Mouse (Mus musculus): ENCODE measurements around the gene Tmem256. TPM values are rescaled to one million over a fixed set of nuclear protein-coding genes. Genes with fewer than 3 reads are reported as not detected.

Gene Tmem256
- polyA plus RNA-seq, 1 experiment from 2014 or later = 351 TPM

DNA sequence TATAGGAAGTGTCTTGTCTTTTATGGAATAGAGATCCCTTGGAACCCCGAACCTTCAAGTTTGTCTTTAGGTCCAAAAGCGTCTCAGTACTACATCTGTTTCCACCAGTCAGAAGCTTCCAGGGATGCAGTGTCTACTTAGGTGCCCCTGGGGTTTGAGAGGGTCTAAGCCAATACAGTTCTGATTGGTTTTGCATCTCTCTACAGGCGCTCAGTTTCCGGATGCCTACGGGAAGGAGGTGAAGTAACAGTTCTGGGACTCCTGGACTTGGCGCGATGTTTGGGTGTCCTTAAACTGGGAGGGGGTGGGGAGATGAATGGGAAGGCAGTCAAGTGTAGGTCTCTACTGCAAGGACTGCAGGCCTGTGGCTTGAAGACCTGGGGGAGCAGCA lies 395 bp downstream of the Tmem256 start:
- no peak for ATAC-seq (ENCODE audit: insufficient number of reproducible peaks, insufficient read depth, low FRiP score, low TSS enrichment)
- peaks cover 34% of the 10 kb centered on the region for H3K4me1 ChIP-seq

GRCm38 (mm10) chr11:69846198-69846680 lies 7.9 kb downstream of the Tmem256 start, which contains the start of gene Plscr3:
TSS of gene Plscr3 (plus strand) at chr11:69846376.
- H3K4me3 ChIP-seq = peak within 1 kb of the TSS; percentile 70
- ATAC-seq (ENCODE audit: insufficient number of reproducible peaks, insufficient read depth, low FRiP score, low TSS enrichment) = peak; percentile 78
- no peaks in the 10 kb centered on the region for H3K27me3 ChIP-seq
- peak within 1 kb of the TSS; percentile 86 for H3K4me2 ChIP-seq (replicated peaks)
- under 1% methylated on average over 34 of the region's 38 CpGs for WGBS
- H3K9ac ChIP-seq = peak within 1 kb of the TSS; percentile 83
- peak within 1 kb of the TSS; percentile 96 for H3K27ac ChIP-seq
- peaks cover 37% of the 10 kb centered on the region for H3K36me3 ChIP-seq
- peaks cover 23% of the 10 kb centered on the region for H3K4me1 ChIP-seq
- no peaks in the 10 kb centered on the region for H3K9me3 ChIP-seq

More for the DNA sequence above, 395 bp downstream of the Tmem256 start:
- Histone ChIP-seq H3K4me2 (replicated peaks) (peak overlapping the region; percentile 97), H3K27ac (peak overlapping the region; percentile 85), H3K9me3 (no peaks in the 10 kb centered on the region), H3K9ac (peak overlapping the region; percentile 57; the same call in 1 of the 2 replicates), H3K4me3 (peak overlapping the region; percentile 79), H3K36me3 (0 out of 2 replicates have a peak, but pooled peaks cover 2% of the 10 kb centered on the region), H3K27me3 (no peaks in the 10 kb centered on the region)
- 3% methylated on average over 7 of the region's 7 CpGs for WGBS

DNA sequence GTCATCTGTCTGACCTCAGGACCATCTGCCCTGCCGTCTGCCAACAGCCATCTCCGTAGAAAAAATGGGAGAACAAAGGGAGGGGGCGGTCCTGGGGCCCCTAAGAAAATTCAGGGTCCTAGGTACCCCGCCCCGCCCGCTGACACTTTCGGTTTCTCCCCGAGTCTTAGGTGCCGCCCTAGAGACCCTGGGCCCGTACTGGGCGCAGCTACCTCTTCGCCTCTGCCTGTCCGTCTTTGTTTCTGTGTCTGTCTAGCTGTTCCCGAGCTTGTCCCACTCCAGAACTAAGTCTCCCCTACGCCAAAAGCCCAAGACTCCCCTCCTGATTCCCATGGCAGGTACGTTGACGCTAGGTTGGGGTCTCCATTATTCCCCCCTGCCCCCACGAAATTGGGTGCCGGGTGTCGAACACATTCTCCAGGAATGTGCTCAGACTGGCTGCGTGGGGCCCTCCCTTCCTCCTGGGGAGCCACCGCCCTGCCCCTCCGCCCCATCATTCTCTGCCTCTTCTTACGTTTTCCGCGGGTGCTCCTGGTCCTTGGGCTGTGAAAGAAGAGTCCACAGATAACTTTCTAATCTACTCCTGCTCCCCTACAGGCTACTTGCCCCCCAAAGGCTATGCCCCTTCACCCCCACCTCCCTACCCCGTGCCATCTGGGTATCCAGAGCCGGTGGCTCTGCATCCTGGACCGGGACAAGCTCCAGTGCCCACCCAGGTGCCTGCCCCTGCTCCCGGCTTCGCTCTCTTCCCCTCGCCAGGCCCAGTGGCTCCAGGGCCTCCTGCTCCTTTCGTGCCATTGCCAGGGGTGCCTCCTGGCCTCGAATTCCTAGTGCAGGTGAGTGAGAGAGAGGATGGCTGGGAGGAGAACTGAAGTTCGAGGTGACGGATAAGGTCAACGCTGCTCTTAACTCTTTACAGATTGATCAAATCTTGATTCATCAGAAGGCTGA lies 8.7 kb downstream of the Tmem256 start:
- Histone ChIP-seq H3K36me3 (peaks cover 45% of the 10 kb centered on the region), H3K27me3 (no peaks in the 10 kb centered on the region), H3K9me3 (no peaks in the 10 kb centered on the region), H3K4me1 (peaks cover 23% of the 10 kb centered on the region), H3K27ac (peak overlapping the region; percentile 96), H3K4me3 (peak overlapping the region; percentile 70), H3K4me2 (replicated peaks) (peak overlapping the region; percentile 86), H3K9ac (peak overlapping the region; percentile 83)
- ATAC-seq (ENCODE audit: insufficient number of reproducible peaks, insufficient read depth, low FRiP score, low TSS enrichment) = no peak
- WGBS = 11% methylated on average over 37 of the region's 37 CpGs

DNA sequence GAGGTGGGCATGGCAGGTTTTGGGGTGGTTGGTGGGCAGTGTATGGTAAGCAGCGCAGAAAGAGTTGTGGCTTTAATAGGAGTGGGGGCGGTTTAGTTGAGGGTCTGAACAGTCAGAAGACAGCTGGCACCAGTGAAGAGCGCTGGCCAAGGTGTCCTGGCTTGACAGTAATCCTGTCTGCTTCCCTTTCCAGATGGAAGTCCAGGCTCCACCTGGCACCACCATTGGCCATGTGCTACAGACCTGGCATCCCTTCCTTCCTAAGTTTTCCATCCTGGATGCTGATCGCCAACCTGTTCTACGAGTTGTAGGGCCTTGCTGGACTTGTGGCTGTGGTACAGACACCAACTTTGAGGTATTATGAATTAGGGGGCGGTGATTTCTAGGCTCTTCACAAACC lies 9.7 kb downstream of the Tmem256 start:
- H3K27ac ChIP-seq = peak overlapping the region; percentile 96; the same call in 1 of the 2 replicates
- ATAC-seq (ENCODE audit: insufficient number of reproducible peaks, insufficient read depth, low FRiP score, low TSS enrichment) = no peak
- H3K4me1 ChIP-seq = peaks cover 23% of the 10 kb centered on the region
- WGBS = 97% methylated on average over 6 of the region's 6 CpGs
- H3K27me3 ChIP-seq = no peaks in the 10 kb centered on the region
- H3K4me2 ChIP-seq (replicated peaks) = peak overlapping the region; percentile 86
- peak overlapping the region; percentile 70 for H3K4me3 ChIP-seq
- H3K9me3 ChIP-seq = no peaks in the 10 kb centered on the region
- H3K36me3 ChIP-seq = peaks cover 49% of the 10 kb centered on the region
- H3K9ac ChIP-seq = peak overlapping the region; percentile 83; the same call in 1 of the 2 replicates

GRCm38 (mm10) chr11:69849128-69849527 lies 10.8 kb downstream of the Tmem256 start:
- 91% methylated on average over 9 of the region's 9 CpGs for WGBS
- ATAC-seq (ENCODE audit: insufficient number of reproducible peaks, insufficient read depth, low FRiP score, low TSS enrichment) = no peak
- H3K4me2 ChIP-seq (replicated peaks) = no peak overlapping the region
- H3K27ac ChIP-seq = no peak overlapping the region
- H3K9ac ChIP-seq = no peak overlapping the region
- peaks cover 23% of the 10 kb centered on the region for H3K4me1 ChIP-seq
- H3K4me3 ChIP-seq = no peak overlapping the region
- no peaks in the 10 kb centered on the region for H3K9me3 ChIP-seq
- peaks cover 49% of the 10 kb centered on the region for H3K36me3 ChIP-seq
- no peaks in the 10 kb centered on the region for H3K27me3 ChIP-seq

- Histone ChIP-seq H3K9ac (no peak overlapping the region), H3K4me1 (peaks cover 23% of the 10 kb centered on the region), H3K9me3 (no peaks in the 10 kb centered on the region), H3K27me3 (no peaks in the 10 kb centered on the region), H3K4me2 (replicated peaks) (no peak overlapping the region), H3K4me3 (no peak overlapping the region), H3K27ac (no peak overlapping the region), H3K36me3 (peaks cover 49% of the 10 kb centered on the region)
- 90% methylated on average over 15 of the region's 15 CpGs for WGBS
- ATAC-seq (ENCODE audit: insufficient number of reproducible peaks, insufficient read depth, low FRiP score, low TSS enrichment) = no peak
Observed at GRCm38 (mm10) chr11:69849884-69850283, 11.6 kb downstream of the Tmem256 start.

GRCm38 (mm10) chr11:69850754-69851153 lies 12.4 kb downstream of the Tmem256 start:
- no peaks in the 10 kb centered on the region for H3K27me3 ChIP-seq
- H3K4me1 ChIP-seq = peaks cover 21% of the 10 kb centered on the region
- no peaks in the 10 kb centered on the region for H3K9me3 ChIP-seq
- ATAC-seq (ENCODE audit: insufficient number of reproducible peaks, insufficient read depth, low FRiP score, low TSS enrichment) = no peak
- no peak overlapping the region for H3K4me2 ChIP-seq (replicated peaks)
- 0 out of 2 replicates have a peak overlapping the region, but pooled peaks have one; percentile 17 for H3K27ac ChIP-seq
- H3K9ac ChIP-seq = no peak overlapping the region
- WGBS = 73% methylated on average over 8 of the region's 8 CpGs
- no peak overlapping the region for H3K4me3 ChIP-seq
- peaks cover 49% of the 10 kb centered on the region for H3K36me3 ChIP-seq

DNA sequence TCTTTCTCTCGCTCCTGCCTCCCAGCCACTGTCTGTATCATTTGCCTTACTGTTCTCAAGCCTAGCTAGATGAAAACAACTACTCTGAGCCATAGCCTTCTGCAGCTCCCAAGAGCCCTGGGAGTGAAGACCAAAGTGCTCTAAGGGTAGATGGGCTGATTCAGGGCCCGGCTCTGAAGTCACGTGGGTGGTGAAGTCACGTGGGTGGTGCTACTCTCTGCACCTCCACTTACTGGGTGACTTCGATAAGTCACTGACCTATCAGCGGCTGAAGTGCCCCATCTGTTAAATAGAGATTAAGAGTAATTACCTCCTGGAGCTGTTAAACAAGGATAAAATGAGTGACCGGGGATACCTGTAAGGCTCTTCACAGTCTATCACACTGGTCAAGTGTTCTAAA lies 15.7 kb downstream of the Tmem256 start:
- Histone ChIP-seq H3K27ac (no peak overlapping the region), H3K36me3 (peaks cover 34% of the 10 kb centered on the region), H3K4me1 (peaks cover 5% of the 10 kb centered on the region), H3K9ac (no peak overlapping the region), H3K4me2 (replicated peaks) (no peak overlapping the region), H3K9me3 (no peaks in the 10 kb centered on the region), H3K4me3 (no peak overlapping the region), H3K27me3 (peaks cover 16% of the 10 kb centered on the region)
- no peak for ATAC-seq (ENCODE audit: insufficient number of reproducible peaks, insufficient read depth, low FRiP score, low TSS enrichment)
- WGBS = 70% methylated on average over 7 of the region's 7 CpGs

DNA sequence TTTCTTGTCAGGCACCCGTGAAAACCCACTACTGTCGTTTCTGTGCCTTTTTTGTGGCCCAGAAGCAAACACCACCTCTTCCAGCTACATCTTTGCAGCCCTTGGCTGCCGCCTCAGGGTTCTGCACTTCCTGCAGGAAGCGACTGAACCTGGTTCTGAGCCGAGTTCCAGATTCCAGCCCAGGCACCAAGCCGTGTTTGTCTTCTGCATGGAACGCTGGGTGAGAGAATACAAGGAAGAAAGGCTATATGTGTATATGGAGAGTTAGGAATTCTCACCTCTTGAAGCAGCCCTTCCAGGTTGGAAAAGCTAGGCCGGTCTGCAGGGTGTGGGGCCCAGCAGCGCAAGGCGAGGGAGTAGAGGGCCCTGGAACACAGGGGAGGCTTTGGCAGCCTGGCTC lies 16.4 kb downstream of the Tmem256 start:
- WGBS = 88% methylated on average over 10 of the region's 10 CpGs
- ATAC-seq (ENCODE audit: insufficient number of reproducible peaks, insufficient read depth, low FRiP score, low TSS enrichment) = no peak
- Histone ChIP-seq H3K9ac (no peak overlapping the region), H3K27ac (peak overlapping the region; percentile 26; the same call in 1 of the 2 replicates), H3K27me3 (peaks cover 20% of the 10 kb centered on the region), H3K4me3 (no peak overlapping the region), H3K4me2 (replicated peaks) (no peak overlapping the region), H3K9me3 (no peaks in the 10 kb centered on the region), H3K36me3 (peaks cover 28% of the 10 kb centered on the region), H3K4me1 (peaks cover 5% of the 10 kb centered on the region)

DNA sequence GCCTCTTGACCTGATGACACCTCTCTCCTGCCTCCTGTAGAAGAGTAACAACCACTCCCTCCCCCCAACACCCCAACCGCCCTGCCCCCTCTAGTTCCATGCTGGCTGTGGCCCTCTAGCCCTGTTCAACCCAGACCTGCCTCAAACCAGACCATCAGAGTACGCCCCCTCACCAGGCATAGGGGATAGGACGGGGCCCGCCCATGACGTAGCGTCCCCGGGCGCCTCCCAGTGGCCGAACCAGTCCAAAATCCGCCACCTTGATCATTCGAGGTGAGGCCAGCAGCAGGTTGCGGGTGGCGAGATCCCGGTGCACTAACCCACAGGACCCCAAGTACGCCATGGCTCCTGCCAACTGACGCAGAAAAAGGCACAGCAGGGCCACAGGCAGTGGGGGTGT lies 17.0 kb downstream of the Tmem256 start:
- peak overlapping the region; percentile 22 for H3K4me2 ChIP-seq (replicated peaks)
- H3K9me3 ChIP-seq = no peaks in the 10 kb centered on the region
- H3K9ac ChIP-seq = no peak overlapping the region
- no peak overlapping the region for H3K4me3 ChIP-seq
- peaks cover 5% of the 10 kb centered on the region for H3K4me1 ChIP-seq
- H3K36me3 ChIP-seq = peaks cover 21% of the 10 kb centered on the region
- 15% methylated on average over 16 of the region's 16 CpGs for WGBS
- H3K27ac ChIP-seq = no peak overlapping the region
- peaks cover 20% of the 10 kb centered on the region for H3K27me3 ChIP-seq
- ATAC-seq (ENCODE audit: insufficient number of reproducible peaks, insufficient read depth, low FRiP score, low TSS enrichment) = no peak

- no peak within 1 kb of the TSS for H3K9ac ChIP-seq
- no peaks in the 10 kb centered on the region for H3K9me3 ChIP-seq
- WGBS = 18% methylated on average over 30 of the region's 30 CpGs
- H3K4me3 ChIP-seq = 0 out of 2 replicates have a peak within 1 kb of the TSS, but pooled peaks have one; percentile 8
- peaks cover 5% of the 10 kb centered on the region for H3K4me1 ChIP-seq
- no peak for ATAC-seq (ENCODE audit: insufficient number of reproducible peaks, insufficient read depth, low FRiP score, low TSS enrichment)
- H3K27ac ChIP-seq = no peak within 1 kb of the TSS
- peaks cover 20% of the 10 kb centered on the region for H3K27me3 ChIP-seq
- H3K4me2 ChIP-seq (replicated peaks) = peak within 1 kb of the TSS; percentile 21
- H3K36me3 ChIP-seq = no peaks in the 10 kb centered on the region
Observed at GRCm38 (mm10) chr11:69858113-69858998, 20.0 kb downstream of the Tmem256 start, which contains the start of gene Tnk1. TSS of gene Tnk1 (minus strand) at chr11:69858730.

All from embryonic facial prominence, embryonic 12.5 days (tissue).